15 mouse cellular contexts compared by ENCODE assay signal in genomic region chr13:120026911-120027310, GRCm38 (mm10). TPM values are rescaled to one million over a fixed set of nuclear protein-coding genes. Genes with fewer than 3 reads are reported as not detected.
"Had no signal": no experiment of that assay in that cellular context is flagged by ENCODE, and none has a peak within 500 bp of the region (broad histone marks: within the 10 kb centered on the region; RNA-seq: fewer than 3 reads in every experiment).

Gene Gm36079 (minus strand): TSS chr13:120027011.

RNA-seq across cellular contexts. Expression of gene Gm36079, which starts in this region (rescaled TPM):
- total RNA-seq: neutrophil, adult 5-6 weeks had no signal
- polyA plus RNA-seq: neural tube, embryonic 12.5 days; neural tube, embryonic 13.5 days; neural tube, embryonic 14.5 days; neural tube, embryonic 15.5 days; small intestine, adult 2 months; spleen, adult 2 months; stomach, embryonic 14.5 days; stomach, embryonic 15.5 days; stomach, embryonic 16.5 days; stomach, postnatal 0 days; testis, adult 2 months; thymus, adult 2 months; thymus, postnatal 0 days; urinary bladder, adult 2 months had no signal
